Mouse (Mus musculus) bone marrow macrophage, adult 2 months (primary cell): ENCODE data around the gene Bhlha15.

Experiments
- CTCF ChIP-seq: IDR thresholded peaks from 2 replicates; pipeline ENCODE4 v1.5.1; 2012; ENCODE audit warnings: low read depth, mild to moderate bottlenecking, low read length, moderate library complexity
- POLR2A ChIP-seq: IDR thresholded peaks from 2 replicates; pipeline ENCODE4 v1.6.1; 2012; ENCODE audit warnings: mild to moderate bottlenecking, low read depth, low read length, borderline replicate concordance

GRCm38 (mm10) chr5:144234222-144234621 is 44.1 kb downstream of the Bhlha15 start:
- no peak for TF ChIP-seq CTCF
- TF ChIP-seq POLR2A = no peak
